Mouse (Mus musculus) kidney, embryonic 14.5 days (tissue): ENCODE measurements at regions not wholly inside any gene's neighbourhood (a gene's known extent, or its start where the extent isn't known, plus 50 kb on each side); places are given as distances from the start of the nearest gene placed in this dataset.

ENCODE experiments used
- ATAC-seq: fragments of 200-750 bp; cut with Nextera tagmentation; 2 replicates; pipeline ENCODE4 v1.8.0; 2017; ENCODE audit warnings: moderate number of reproducible peaks, mild to moderate bottlenecking, moderate TSS enrichment, moderate library complexity; ENCODE audit not compliant: low FRiP score, low TSS enrichment
- H3K27ac ChIP-seq: fragments of 300-500 bp; sonication (generic); 2 replicates; pipeline ENCODE4 v1.5.1; 2014; ENCODE audit warnings: low read depth, mild to moderate bottlenecking, low read length, moderate library complexity, mixed read lengths
- H3K27me3 ChIP-seq: fragments of 300-500 bp; sonication (generic); 2 replicates; pipeline ENCODE4 v1.6.1; 2014; ENCODE audit warnings: mild to moderate bottlenecking, low read length; ENCODE audit not compliant: control insufficient read depth, insufficient read depth
- H3K36me3 ChIP-seq: fragments of 300-500 bp; sonication (generic); 2 replicates; pipeline ENCODE4 v1.6.1; 2014; ENCODE audit warnings: low read length, mixed read lengths; ENCODE audit not compliant: control insufficient read depth, insufficient read depth
- H3K4me1 ChIP-seq: fragments of 300-500 bp; sonication (generic); 2 replicates; pipeline ENCODE4 v1.6.1; 2014; ENCODE audit warnings: low read length, mixed read lengths; ENCODE audit not compliant: control insufficient read depth, insufficient read depth
- H3K4me2 ChIP-seq: fragments of 300-500 bp; sonication (generic); replicated peaks from 2 replicates; pipeline ENCODE4 v1.6.1; 2014; ENCODE audit warnings: low read depth, mild to moderate bottlenecking, low read length
- H3K4me3 ChIP-seq: fragments of 300-500 bp; sonication (generic); 2 replicates; pipeline ENCODE4 v1.5.1; 2014; ENCODE audit warnings: mild to moderate bottlenecking, low read length
- H3K9ac ChIP-seq: fragments of 300-500 bp; sonication (generic); 2 replicates; pipeline ENCODE4 v1.6.1; 2014; ENCODE audit warnings: low read depth, mild to moderate bottlenecking, low read length, moderate library complexity
- H3K9me3 ChIP-seq: fragments of 300-500 bp; sonication (generic); 2 replicates; pipeline ENCODE4 v1.6.1; 2016; ENCODE audit warnings: low read length; ENCODE audit not compliant: control insufficient read depth
- WGBS: fragments of 180-500 bp; shearing (Covaris S2); extraction: QIAGEN DNeasy Blood & Tissue Kit; methylation state at CpG from one replicate; pipeline ENCODE4 v1.1.7; 2014; 5-methylcytosine and 5-hydroxymethylcytosine counted together

DNA sequence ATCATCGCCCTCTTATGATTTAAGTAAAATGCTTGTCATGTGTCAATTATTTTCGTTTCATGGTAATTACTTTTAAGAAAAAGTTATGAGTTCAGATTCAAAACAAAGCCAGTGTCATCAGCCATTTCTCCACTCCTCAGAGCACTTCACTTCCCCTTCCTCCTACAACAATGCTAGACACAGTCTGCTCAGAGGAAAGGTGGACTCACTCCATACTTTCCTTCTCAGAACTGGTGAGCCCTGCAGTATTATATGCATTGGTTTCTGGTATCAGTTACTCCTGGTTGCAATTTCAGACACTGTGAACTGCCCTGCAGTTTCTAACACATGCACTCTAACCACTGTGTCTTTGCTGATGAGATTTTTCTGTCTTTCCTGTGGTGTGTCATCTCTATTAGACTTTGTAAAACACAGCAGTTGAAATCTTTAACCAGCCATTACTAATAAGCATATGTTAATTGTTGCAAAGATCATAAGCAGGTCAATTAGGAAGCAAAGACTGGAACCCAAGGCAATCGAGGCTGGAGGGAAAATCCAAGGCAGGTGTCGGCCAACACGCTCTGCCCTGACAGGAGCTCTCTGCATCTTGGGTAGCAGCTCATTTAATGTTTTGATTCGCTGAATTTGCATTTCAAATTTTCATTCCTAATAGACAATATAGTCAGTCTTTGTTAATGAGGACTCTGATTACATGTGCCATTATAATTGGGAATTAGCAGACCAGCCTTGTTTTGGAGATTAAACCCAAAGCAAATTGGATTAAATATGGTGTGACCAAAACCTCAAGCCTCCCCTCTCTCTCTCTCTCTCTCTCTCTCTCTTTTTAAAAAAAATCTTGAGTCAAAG lies 202.7 kb downstream of the Pou4f1 start:
- WGBS = 77% methylated on average over 6 of the region's 6 CpGs
- no peak overlapping the region for H3K4me2 ChIP-seq
- H3K4me3 ChIP-seq = no peak overlapping the region
- H3K27me3 ChIP-seq = no peaks in the 10 kb centered on the region
- no peak overlapping the region for H3K9ac ChIP-seq
- no peaks in the 10 kb centered on the region for H3K36me3 ChIP-seq
- H3K9me3 ChIP-seq = no peaks in the 10 kb centered on the region
- no peak for ATAC-seq
- H3K4me1 ChIP-seq = no peaks in the 10 kb centered on the region
- no peak overlapping the region for H3K27ac ChIP-seq

DNA sequence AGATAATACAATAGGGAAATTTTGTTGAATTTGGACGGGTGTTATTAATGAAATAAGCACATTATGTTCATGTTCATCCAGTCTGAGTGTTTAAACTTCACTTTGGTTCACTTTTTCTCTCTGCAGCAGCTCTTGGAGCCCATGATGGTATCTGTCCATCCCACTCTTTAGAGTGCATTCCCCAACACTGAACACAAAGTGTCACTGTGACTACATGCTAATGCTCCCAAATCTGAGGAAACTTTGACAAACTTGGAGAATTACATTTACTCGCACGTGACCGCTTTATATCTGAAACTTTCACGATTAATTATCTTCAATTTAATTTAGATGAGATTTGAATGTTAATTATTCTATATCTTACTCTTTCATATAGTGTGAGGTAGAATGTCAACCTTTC lies 250.8 kb downstream of the Pou4f1 start:
- Histone ChIP-seq H3K9ac (no peak overlapping the region), H3K4me2 (no peak overlapping the region), H3K27ac (no peak overlapping the region), H3K4me1 (no peaks in the 10 kb centered on the region), H3K36me3 (no peaks in the 10 kb centered on the region), H3K27me3 (no peaks in the 10 kb centered on the region), H3K9me3 (no peaks in the 10 kb centered on the region), H3K4me3 (no peak overlapping the region)
- WGBS = 87% methylated on average over 5 of the region's 5 CpGs
- no peak for ATAC-seq

GRCm38 (mm10) chr14:104210719-104211118 lies 257.1 kb downstream of the Pou4f1 start:
- Histone ChIP-seq H3K27ac (no peak overlapping the region), H3K4me2 (no peak overlapping the region), H3K36me3 (no peaks in the 10 kb centered on the region), H3K4me1 (no peaks in the 10 kb centered on the region), H3K4me3 (no peak overlapping the region), H3K27me3 (no peaks in the 10 kb centered on the region), H3K9ac (no peak overlapping the region), H3K9me3 (no peaks in the 10 kb centered on the region)
- WGBS = 36% methylated on average over 3 of the region's 3 CpGs
- ATAC-seq = peak; percentile 68; the same call in 1 of the 2 replicates

DNA sequence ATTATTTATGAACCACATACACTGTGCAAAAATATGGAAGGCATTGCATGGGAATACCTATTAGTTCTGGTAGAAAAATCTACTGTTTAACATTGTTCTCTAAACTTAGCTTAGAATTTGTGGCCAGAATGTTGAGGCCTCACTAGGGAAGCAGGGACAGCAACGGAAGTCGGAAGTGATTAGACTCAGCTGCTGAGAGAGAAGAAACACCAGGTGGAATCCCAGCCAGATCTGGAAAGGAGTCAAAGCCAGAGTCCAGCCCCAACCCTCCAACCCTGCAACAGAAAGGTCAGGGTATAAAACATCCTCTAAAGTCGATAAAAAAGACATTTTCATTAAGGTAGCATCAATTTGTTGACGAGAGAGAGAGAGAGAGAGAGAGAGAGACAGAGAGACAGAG lies 258.9 kb downstream of the Pou4f1 start:
- no peak overlapping the region for H3K9ac ChIP-seq
- H3K4me3 ChIP-seq = no peak overlapping the region
- 48% methylated on average over 4 of the region's 4 CpGs for WGBS
- peak; percentile 64; the same call in 1 of the 2 replicates for ATAC-seq
- H3K36me3 ChIP-seq = no peaks in the 10 kb centered on the region
- no peak overlapping the region for H3K27ac ChIP-seq
- no peaks in the 10 kb centered on the region for H3K9me3 ChIP-seq
- H3K27me3 ChIP-seq = no peaks in the 10 kb centered on the region
- H3K4me2 ChIP-seq = no peak overlapping the region
- no peaks in the 10 kb centered on the region for H3K4me1 ChIP-seq

- Histone ChIP-seq H3K9me3 (no peaks in the 10 kb centered on the region), H3K4me2 (no peak overlapping the region), H3K27me3 (no peaks in the 10 kb centered on the region), H3K4me3 (no peak overlapping the region), H3K4me1 (no peaks in the 10 kb centered on the region), H3K27ac (no peak overlapping the region), H3K9ac (no peak overlapping the region), H3K36me3 (no peaks in the 10 kb centered on the region)
- no peak for ATAC-seq
- 63% methylated on average over 7 of the region's 7 CpGs for WGBS
These were observed 259.6 kb downstream of the Pou4f1 start for GRCm38 (mm10) chr14:104208040-104208816.

DNA sequence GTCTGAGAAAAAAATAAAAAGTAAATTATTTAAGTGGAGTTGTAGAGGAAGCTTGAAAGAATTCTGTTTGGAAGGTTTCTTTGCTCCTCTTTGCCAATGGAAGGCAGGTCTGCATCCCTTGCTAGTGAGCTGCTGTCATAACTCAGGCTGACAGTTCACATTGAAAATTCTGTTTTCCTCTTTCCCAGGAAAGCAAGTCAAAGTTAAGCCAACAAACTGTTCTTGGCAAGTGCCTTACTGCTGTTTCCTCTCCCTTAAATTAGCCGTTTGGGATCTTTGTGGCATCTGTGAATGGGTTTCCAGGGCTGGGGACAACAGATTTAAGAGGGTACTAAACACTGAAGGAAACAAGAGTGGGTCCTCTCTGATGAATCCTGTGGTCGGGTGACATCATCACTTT lies 261.2 kb downstream of the Pou4f1 start:
- Histone ChIP-seq H3K27ac (no peak overlapping the region), H3K9ac (no peak overlapping the region), H3K4me1 (no peaks in the 10 kb centered on the region), H3K4me2 (no peak overlapping the region), H3K9me3 (no peaks in the 10 kb centered on the region), H3K4me3 (no peak overlapping the region), H3K36me3 (no peaks in the 10 kb centered on the region), H3K27me3 (no peaks in the 10 kb centered on the region)
- no peak for ATAC-seq
- WGBS = 44% methylated on average over 2 of the region's 2 CpGs

- 68% methylated on average over 17 of the region's 17 CpGs for WGBS
- Histone ChIP-seq H3K9me3 (no peaks in the 10 kb centered on the region), H3K4me2 (no peak overlapping the region), H3K27me3 (no peaks in the 10 kb centered on the region), H3K4me1 (no peaks in the 10 kb centered on the region), H3K9ac (no peak overlapping the region), H3K4me3 (no peak overlapping the region), H3K36me3 (no peaks in the 10 kb centered on the region), H3K27ac (no peak overlapping the region)
- peak; percentile 39; the same call in 1 of the 2 replicates for ATAC-seq
These were observed 264.4 kb downstream of the Pou4f1 start for GRCm38 (mm10) chr14:104203239-104203986.

GRCm38 (mm10) chr14:104193198-104193597 lies 274.6 kb downstream of the Pou4f1 start:
- no peaks in the 10 kb centered on the region for H3K4me1 ChIP-seq
- no peak overlapping the region for H3K9ac ChIP-seq
- no peaks in the 10 kb centered on the region for H3K36me3 ChIP-seq
- no peaks in the 10 kb centered on the region for H3K9me3 ChIP-seq
- H3K4me3 ChIP-seq = no peak overlapping the region
- 82% methylated on average over 11 of the region's 11 CpGs for WGBS
- no peak overlapping the region for H3K27ac ChIP-seq
- H3K4me2 ChIP-seq = no peak overlapping the region
- ATAC-seq = no peak
- no peaks in the 10 kb centered on the region for H3K27me3 ChIP-seq
